Mouse (Mus musculus): Measurements from ENCODE around the gene Cbl.

Cbl gene

DNA sequence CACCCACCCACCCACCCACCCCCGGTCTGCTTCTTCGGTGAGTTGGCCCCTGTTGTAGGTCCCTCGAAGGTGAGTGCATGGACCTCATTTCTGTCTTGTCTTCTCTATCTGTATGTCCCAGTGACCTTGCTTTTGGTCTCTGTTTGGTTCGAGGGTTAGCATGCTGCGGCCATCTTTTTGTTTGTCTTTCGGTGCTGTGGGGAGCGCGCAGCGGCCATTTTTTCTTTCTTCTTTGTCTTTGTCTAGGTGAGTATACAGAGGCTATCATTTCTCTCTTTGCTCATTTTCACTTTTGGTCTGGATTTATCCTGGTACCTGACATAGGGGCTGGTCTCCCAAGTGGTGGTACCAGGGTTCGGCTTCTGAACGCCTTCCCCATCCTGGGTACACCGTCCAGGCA, 55.0 kb downstream of the Cbl start:
- DNase-seq: no peak

DNA sequence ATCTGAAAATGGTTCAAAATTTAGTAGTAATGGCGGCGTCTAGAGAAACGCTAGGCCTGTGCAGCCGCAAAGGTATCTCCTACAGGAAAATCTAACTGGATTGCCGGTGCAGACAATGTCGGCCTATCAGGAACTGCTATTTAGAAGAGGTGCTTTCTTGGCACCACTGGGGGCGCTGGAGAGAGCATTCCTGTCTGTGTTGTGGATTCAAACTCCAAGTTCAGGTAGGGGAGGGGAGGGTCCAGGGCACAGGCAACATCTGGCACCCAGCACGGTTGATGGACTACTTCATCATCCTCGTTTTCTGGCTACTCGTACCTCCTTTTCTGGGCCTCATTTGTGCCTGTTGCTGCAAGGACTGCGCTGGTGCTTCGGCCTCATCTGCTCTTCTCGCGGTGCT, 55.5 kb downstream of the Cbl start:
- no peak for DNase-seq

DNA sequence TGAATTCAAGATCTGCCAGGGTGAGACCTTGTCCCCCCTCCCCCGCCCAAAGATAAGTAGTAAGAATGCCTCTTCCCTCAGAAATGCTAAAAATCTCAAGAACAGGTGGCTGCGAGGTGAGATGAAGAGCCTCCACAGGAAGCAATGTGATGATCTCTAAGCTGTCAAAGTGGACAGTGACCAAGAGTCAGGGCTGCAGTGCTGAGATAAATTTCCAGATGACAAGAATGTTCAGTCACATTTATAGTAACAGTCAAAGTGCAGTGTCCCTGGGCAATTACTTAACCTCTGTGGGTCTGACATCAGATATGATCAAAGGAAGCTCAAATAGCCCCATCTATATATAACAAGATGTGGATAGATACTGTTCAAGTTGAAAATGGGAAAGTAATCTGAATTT, 56.4 kb downstream of the Cbl start:
- DNase-seq: no peak

DNA sequence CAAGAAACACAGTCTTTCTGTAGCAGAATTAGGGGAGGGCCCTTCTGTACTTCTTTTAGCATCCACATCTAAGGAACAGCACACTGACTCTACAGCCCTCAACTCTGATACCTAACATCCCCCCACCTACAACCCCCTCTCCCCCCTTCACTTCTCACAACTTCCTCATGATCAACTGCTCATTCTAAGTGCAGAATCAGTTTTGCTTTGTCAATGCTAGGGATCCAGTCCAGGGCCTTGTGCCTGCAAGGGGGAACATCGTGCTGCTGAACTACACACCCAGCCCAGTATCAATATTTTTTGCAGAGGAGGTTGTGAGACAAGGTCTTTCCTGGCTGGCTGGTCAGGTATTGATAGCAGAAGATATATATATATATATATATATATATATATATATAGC, 57.9 kb downstream of the Cbl start:
- DNase-seq: no peak

DNA sequence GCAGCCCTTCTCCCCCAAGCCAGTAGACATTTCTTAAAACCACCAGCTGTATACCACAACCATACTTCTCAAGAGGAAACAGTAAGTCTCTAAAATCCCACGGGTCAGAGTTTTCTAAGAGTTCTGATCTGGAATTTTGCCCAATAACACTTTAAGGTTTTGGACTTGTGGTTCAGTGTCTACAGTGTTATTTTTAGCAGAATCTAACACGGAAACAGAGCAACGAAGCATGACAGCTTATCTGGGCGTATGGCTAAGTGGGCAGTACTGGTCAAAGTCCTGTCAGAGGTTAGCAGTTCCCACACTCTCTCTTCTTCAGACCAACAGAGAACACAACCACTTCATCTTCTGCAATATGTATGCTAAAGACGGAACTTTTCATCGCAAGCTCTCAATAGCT, 58.3 kb downstream of the Cbl start:
- no peak for DNase-seq

DNA sequence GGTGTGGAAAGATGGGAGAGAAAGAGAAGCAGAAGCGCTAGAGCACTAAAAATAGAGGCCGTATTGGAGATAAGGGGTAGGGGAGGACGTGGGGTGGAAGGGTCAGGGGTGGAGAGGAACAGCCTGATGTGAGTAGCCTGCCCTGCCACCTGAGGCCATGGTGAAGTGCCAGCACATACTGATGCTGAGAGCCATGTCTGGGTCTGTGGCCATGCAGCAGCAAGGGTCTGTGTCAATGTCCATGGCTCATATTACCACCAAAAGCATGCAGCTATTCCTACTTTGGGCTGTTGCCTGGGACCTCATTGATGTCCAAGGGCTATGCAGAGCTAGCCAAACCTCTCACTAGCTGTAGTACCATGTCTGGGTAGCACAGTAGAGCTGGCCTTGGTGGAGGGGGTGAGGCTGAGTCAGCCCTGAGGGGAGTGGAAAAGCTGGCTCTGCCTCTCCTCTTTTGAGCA, 63.1 kb downstream of the Cbl start:
- no peak for DNase-seq

DNA sequence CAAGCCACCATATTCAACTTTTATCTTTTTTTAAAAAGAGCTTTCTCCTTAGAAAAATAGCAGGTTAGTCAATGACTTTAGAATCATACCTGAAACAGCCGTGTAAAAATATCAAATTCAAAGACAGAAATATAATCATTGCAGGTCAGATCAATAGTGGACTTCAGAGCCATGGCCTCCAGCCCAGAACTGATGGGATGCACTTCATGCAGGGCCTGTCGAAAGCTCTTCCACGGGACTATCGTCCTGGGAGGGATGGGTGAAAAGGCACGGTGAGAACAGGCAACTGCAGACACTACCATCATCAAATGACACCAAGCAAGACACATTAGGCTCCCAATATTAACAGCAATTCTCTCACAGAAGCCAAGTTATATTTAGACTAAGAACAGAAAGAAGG, 64.9 kb downstream of the Cbl start:
- DNase-seq: no peak

DNA sequence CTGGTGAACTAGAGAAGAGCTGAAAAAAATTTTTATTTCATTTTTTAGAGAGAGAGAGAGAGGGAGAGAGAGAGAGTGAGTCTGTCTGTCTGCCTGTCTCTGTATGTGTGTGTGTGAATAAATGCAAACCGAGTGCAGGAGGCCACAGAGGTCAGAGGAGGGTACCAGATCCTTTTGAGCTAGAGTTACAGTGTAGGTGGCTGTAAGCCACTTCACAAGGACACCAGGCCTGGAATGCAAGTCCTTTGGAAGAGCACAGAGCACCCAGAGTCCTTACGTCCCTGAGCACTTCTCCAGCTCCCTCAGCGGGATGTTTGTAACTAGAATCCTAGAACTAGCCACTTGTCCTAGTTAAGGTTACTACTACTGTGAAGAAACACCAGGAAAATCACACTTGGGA, 74.0 kb downstream of the Cbl start:
- DNase-seq: no peak

DNA sequence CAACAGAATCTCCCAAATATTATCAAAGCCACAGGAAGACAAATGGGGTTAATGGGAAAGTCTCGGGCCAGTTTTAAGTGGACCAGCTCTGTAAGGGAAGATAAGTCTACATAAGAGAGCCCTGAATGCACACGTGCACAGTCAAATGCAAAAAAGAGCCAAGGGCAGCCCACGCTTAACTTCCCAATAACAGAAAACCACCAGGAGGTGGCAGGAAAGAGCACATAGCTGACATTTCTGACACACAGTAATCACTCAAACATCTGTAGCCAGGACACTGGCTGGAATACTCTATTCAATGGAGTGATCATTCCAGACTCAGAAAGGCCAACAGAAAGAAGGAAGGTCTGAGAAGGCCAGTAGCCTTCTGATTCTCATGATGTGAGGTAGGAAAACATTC, 86.6 kb downstream of the Cbl start:
- DNase-seq: no peak

DNA sequence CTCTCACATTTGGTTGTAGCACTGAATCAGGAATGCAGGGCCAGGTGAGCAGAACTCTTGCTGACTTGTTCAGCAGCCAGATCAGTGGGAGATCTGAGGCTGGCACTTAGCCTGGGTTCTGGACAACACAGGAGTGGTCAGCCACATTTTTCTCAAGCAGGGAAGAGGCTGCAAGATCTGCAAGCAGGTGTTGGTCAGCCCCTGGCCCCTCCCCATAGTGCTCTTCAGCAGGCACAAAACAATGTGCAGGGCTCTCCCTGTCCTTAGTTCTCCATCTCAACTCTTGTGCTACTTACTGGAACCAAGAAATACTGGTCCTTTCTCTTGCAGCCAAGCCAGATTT, 89.2 kb downstream of the Cbl start:
- no peak for DNase-seq

DNA sequence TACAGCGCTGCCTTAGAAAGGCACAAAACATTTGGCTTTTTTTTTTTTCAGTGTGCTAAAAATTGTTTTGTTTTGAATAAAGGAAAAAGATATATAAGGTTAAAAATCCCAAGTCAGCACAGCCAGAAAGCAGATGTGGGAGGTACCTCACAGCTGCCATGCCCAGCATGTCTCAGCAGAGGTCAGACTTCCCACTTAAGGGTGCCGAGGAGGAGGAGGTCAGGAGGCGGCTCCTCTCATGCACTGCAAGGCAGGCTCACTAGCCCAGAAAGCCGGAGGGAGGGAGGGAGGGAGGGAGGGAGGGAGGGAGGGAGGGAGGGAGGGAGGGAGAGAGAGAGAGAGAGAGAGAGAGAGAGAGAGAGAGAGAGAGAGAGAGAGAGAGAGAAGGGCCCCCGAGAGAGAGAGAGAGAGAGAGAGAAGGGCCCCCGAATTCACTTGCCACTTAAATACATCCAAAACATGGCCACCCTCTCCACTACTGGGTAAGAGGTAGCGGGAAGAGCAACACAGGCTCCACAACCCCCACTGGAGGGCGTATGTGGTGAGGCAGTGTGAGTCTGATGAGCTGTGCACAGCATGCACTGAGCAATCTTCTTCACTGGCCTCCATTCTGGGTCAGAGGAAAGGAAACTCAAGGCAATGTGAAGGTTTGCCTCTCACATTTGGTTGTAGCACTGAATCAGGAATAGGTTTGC, 89.7 kb downstream of the Cbl start:
- no peak for DNase-seq

DNA sequence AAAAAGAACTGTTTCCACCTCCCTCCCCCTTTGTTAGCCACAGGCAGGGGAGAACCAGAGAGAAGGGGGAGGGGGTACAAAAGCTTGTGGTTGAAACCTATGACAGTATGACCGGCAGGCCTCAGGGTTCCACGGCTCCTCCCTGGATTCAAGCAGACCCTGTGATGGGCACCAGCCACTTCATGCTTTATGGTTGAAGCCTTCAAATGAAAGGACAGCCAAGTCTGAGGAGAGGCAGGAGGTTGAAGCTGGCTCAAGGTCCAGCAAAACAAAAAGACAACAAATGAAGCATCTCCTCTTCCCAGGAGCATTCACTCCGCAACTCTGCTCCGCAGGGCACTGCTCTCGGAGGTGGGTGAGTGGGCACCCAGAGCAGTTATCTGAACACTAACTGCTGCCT, 90.4 kb downstream of the Cbl start:
- DNase-seq: no peak

DNA sequence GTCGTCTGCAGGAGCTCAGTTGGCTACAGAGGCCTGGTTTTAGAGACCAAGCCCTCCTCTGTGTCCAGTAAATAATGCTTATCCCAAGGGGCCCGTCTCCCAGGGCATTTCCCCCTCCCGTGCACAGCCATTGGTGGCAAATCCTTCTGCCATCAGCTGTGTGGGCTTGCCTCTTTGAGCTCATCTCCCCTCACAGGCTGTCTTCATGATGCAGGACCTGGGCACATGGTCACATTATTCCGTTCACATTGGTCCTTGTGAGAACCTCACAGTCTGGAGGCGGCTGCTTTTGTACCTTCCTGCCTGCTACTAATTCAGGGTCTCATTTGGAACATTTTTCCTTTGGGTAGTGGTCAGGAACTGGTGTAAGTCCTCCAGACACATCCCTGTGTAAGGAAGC, 91.9 kb downstream of the Cbl start:
- DNase-seq: no peak

DNA sequence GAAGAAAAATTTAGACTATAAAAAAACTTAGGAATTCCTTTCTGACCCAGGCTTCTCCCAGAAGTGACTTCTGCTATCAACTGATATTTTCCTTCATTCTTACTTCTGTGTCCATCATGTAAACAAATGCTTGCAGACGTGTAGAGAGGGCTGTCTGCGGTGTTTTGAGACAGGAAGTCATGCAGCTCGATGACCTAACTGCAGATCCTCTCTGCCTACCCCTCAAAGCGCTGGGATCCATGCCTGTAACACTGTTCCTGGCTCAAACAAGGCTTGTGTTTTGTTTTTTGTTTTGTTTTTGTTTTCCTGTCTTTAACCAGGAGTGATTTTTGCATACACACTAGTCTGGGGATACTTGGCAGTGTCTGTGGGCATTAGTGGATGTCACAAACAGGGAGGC, 96.0 kb downstream of the Cbl start:
- no peak for DNase-seq

DNA sequence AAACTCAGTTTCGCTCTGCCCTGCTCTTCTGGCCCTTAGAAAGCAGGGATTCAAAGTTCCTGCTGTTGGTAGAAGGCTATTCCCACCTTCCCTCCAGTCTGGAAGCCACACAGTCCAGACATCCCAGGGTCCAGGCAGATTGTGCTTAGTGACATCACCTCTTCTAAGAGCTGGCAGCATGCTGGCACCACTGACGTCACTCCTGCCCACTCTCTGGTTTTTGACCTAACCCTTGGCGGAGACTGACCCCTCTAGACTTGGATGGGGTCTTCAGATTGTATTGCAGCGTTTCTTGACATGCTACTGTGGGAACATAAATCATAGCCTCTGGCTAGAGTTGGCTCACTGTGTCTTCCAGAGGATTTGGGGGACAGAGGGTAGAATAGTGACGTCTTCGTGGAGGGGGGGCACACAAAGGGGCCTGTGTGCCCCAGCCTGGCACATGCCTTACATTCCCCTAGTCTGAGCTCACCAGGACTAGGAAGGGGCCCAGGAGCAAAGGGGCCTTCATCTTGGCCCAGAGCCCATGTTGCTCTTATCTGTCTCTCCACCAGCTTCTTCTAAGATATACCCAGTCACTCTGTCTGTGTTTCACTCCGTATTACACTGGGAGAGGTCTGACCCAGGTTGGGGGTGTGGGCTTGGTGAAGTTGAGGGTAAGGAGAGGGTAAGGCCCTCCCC, 98.0 kb downstream of the Cbl start:
- DNase-seq: no peak

DNA sequence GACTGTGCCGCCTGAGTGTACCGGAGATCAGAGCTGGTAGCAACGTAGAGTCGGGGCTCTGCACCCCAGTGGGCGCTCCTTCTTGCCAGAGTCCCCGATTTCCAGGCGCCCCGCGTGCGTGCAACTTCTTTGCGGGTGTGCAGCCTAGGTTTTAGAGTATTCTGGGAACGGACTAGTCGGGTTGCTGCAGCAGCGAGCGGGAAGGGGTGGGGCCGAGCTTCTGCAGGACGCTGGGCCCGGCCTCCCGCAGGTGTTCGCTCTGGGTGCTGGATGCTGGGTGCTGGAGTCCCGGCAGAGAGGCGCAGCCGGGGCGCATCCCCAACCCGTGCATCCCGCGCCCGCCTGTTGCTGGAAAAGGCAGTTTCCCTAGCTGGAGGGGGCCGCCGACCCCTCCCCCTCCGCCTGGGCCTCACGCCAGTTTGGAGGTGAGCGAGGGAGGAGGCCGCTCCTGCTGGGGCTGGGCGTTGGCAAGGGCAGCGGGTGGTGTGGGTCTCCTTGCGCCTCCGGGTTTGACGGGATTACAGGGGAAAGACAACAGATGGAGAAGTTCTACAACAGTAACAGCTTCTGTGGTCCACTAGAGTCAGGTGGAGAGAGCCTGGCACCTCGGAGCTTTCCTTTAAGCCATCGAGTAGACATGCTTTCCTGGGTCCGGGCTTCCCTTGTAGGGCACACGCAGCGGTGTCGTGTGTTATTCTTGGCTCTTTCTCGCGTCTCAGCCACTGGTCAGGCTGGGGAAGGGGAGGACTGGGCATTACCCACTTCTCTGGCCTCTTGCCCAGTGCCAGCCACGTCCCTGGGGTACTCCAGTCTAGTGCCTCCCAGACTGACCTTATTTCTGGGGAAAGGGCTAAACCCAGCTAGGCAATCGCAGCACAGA, 98.8 kb downstream of the Cbl start:
- DNase-seq: no peak

DNA sequence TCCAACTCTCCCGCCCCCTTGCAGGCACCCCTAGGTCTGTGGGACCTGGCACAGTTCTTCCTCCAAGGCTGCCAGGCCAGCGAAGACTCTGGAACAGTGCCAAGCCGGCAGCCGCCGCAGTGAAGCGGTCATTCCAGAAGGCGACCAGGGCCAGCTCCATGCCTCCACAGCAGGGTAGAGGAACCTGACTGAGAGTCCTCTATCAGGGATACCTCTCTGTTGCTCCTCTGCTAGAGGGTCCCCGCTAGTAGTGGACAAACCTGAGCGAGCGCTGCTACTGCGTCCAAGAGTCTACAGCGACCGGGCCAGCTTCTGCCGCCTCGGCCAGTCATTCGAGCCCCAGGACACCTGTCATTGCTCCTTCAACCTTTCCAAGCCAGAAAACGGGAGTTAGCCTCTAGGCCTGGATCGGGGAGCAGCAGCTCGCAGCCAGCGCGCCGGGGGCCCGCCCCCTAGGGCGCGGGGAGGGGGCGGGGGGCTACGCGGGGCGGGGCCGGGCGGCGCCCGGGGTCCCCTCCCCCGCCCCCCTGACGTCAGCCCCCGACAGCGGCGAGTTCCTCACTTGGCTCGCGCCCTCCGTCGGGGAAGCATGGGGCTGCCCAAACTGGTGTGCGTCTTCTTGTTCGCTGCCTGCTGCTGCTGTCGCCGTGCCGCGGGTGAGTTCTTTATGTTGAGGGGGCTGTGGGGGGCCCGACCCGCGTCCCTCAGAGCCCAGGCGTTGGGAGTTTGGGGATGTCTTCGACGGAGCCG, 99.6 kb downstream of the Cbl start, which contains the start of gene Mcam:
TSS of gene Mcam (plus strand) at position 369 of the 750 bp plus-strand sequence.
- no peak for DNase-seq

DNA sequence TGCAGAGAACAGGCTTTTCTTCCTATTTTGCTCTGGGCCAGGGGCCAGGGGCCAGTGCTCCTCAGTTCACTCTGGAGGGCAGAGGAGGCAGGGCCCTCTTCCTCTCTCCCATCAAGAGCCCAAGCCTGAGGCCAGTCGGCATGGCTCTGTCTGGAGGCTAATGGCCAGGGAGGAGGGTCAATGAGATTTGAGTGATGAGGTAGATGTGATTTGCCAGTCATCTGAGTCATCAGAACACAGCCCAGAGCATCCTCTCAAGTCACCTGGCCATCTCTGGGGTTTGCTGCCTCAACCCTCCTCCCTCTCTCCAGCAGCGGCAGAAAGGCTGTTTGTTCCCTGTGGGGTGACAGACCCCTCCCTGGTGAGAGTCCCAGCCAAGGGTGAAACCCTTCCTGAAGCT, 100.6 kb downstream of the Cbl start:
- DNase-seq: no peak

DNA sequence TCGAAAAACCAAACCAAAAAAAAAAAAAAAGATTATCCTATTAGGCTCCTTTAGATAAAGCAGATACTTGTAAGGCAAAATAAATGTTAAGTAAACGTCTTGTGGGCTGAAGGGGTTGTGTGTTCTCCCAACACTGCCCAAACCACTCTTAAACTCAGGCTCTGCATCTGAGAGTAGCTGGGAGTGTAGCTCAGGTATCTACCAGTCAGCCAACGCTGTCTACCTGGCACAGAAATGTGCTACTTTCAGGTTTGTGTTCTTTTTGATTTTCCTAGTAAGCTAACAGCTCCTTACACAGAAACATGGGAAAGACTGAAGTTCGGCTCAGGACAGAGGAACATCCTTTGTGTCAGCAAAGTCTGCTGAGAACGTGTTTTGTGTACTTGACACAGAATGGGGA, 101.6 kb downstream of the Cbl start:
- DNase-seq: no peak

DNA sequence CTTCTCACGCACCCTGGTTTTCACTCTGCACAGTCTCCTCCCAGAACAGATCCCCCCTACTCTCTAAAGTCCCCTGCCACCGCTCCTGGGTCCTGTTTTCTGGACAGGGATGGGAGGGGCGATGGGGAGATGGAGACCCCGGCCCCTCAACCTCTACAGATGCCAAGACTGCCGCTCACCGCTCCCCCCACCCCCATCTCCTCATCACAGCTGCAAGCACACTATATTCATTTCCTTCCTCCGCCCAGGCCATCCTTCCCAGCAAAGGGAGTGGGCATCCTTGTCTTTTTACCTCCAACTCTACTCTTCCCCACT, 102.6 kb downstream of the Cbl start:
- no peak for DNase-seq

DNA sequence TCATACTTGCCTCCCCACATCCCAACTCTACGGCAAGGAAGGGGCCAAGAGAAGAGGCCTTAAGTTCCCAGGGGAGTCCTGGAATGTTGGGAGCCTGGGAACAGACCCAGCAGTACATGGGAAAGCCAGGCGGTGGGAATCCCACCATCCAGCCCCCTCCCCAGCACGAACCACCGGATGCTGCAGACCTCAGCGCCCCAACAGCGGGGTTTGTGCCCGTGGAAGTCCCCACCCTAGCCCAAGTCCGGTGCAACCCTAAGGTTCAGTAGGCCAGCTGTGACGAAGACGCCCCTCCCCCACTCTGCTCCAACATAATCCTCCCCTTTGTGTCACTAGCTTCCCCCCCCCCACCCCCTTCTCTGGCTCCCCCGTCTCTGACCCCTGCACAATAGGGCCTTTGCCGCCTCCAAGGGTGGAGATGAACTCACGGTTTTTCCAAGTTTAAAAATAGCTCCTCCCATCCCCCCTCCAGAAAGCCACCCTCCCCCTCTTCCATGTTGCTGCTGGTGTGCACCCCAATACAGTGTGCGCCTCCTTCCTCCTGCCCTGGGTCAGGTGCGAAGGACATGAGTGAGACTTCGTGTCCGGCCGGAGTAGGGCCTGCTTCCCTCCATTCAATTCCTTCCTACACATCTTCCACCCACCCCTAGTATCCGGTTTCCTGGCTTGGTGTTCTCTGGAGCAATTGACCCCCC, 103.1 kb downstream of the Cbl start:
- no peak for DNase-seq

DNA sequence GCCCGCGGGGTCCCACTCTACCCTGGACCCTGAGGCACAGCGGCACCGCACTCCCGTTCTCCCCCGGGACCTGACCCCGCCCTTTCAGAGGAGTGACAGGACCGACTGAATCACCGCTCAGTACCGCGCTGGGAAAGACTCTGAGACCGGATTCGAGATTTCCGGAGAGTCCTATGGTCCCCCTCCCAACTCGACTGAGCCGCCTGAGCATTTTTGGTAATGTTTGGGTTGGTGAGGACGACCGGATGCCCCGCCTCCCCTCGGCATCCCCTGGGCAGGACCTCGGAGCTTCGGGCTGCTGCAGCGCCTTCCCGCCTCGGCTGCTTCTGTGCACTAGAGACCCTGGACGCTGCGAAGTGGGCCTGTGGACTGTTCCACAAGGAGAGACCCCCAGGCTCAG, 103.8 kb downstream of the Cbl start:
- DNase-seq: no peak

DNA sequence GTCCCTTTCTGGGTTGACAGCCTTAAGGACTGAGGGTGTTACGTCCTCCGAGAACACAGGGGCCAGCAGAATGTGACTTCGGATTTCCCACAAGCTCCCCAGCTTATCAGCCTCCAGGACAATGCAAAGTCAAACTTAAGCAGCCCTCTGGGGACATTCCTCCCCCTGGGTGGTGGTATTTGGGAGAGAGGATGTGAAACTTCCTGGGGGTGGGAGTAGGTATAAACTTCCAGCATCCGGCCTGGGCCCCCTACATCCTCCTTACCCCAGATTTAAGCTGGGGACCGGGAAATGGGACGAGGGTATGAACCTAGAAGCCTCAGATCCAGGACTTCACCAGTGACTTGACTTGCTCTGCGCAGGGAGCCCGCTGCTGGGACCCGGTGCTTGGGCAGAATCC, 104.2 kb downstream of the Cbl start:
- no peak for DNase-seq
